Mouse (Mus musculus) gastrocnemius, postnatal 36 days (tissue): Measurements from ENCODE around the gene Slc9a5. TPM values are rescaled to one million over a fixed set of nuclear protein-coding genes. Genes with fewer than 3 reads are reported as not detected.

Source experiments
- DNase-seq, 2 experiments: peaks; one replicate each; pipeline ENCODE4 v3.0.0; 2022
- intact Hi-C: fragments of 180-260 bp; cut with DNase I; formaldehyde crosslinking; loops from one replicate; pipeline ENCODE4 v1.15.1; 2025
- total RNA-seq, 2 experiments: library from RNA; stranded (reverse); gene quantifications; 2 replicates each; pipeline ENCODE4 v1.2.3; 2021

Gene Slc9a5
- total RNA-seq, 2 experiments from 2014 or later: 0.59 to 0.91 TPM

- intact Hi-C loops: no loop called here
- DNase-seq: no peak
Measured at GRCm38 (mm10) chr8:105350186-105350585, 1.5 kb downstream of the Slc9a5 start.

- no peak for DNase-seq
- intact Hi-C loops: no loop called here
Measured at GRCm38 (mm10) chr8:105353583-105354135, 5.0 kb downstream of the Slc9a5 start.

DNA sequence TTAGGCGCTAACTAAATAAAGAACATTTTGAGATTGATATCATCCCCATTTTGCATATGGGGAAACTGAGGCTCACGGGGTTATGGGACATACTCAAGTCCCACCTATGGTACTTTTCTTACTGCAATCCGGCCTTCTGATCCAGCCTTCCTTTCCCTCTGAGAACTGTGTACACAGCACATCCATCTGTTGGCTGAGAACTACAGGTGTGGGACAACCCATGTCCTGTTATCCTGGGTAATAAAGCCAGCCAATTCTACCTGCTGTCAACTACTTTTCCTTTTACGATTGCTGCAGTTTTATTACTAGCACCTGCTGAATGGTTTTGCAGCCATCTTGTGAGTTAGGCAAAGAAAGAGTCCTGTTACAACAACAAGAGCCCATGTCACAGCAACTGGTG lies 5.9 kb downstream of the Slc9a5 start:
- intact Hi-C loops: no loop called here
- DNase-seq: no peak

DNA sequence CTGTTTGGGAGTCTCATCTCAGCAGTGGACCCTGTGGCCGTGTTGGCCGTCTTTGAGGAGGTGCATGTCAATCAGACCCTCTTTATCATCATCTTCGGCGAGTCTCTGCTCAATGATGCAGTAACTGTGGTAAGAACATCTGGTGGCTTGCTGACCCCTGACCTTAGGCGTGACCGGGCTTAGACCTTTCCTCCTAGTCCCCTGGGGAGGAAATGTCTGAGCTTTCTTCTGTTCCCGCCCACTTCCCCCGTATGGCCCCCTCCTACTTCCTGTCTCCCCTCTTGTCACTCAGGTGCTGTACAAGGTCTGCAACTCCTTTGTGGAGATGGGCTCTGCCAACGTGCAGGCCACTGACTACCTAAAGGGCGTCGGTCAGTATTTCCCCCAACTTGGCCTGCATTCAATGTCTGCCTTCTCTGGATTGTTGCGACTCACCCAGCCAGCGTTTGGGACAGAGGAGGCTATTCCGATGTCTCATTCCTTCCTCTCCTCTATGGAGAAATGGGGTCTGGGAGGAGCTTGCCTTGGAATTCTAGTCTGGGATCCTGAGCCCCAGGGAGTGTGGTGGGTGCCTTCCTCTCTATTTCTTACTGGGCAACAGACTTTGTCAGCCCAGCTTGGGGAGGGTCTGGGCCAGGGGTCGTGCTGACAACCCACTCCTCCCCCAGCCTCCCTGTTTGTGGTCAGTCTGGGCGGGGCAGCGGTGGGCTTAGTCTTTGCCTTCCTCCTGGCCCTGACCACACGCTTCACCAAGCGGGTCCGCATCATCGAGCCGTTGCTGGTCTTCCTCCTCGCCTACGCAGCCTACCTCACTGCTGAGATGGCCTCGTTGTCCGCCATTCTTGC lies 6.8 kb downstream of the Slc9a5 start:
- DNase-seq: no peak
- intact Hi-C loops: no loop called here

GRCm38 (mm10) chr8:105356681-105357080 lies 8.0 kb downstream of the Slc9a5 start:
- DNase-seq: no peak
- intact Hi-C loops: no loop called here

GRCm38 (mm10) chr8:105359208-105359607 lies 10.6 kb downstream of the Slc9a5 start:
- no peak for DNase-seq
- intact Hi-C loops: loop anchor here (2.0 kb wide), 1 partner anchor 38 kb away; no protein-coding TSS in a partner anchor

DNA sequence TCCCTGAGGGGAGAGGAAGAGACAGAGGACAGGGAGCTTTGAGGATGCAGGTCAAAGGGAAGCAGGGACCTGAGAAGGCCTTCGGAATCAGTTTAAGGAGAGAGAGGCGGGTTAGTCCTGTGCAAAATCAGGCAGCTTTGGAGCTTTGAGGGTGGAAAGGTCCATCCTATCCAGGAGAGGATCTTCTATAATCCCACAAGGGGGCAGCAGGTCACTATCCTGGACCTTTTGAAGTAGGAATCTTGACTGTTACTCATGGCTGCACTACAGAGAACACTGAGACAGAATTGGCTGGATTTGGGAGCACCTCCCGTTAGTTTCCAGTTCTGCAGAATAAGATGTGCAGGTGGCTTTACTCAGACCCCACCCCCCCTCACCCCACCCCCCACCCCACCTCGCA lies 11.0 kb downstream of the Slc9a5 start:
- no peak for DNase-seq
- intact Hi-C loops: loop anchor here (2.0 to 5.0 kb wide), 2 partner anchors 37 to 118 kb away; no protein-coding TSS in a partner anchor

DNA sequence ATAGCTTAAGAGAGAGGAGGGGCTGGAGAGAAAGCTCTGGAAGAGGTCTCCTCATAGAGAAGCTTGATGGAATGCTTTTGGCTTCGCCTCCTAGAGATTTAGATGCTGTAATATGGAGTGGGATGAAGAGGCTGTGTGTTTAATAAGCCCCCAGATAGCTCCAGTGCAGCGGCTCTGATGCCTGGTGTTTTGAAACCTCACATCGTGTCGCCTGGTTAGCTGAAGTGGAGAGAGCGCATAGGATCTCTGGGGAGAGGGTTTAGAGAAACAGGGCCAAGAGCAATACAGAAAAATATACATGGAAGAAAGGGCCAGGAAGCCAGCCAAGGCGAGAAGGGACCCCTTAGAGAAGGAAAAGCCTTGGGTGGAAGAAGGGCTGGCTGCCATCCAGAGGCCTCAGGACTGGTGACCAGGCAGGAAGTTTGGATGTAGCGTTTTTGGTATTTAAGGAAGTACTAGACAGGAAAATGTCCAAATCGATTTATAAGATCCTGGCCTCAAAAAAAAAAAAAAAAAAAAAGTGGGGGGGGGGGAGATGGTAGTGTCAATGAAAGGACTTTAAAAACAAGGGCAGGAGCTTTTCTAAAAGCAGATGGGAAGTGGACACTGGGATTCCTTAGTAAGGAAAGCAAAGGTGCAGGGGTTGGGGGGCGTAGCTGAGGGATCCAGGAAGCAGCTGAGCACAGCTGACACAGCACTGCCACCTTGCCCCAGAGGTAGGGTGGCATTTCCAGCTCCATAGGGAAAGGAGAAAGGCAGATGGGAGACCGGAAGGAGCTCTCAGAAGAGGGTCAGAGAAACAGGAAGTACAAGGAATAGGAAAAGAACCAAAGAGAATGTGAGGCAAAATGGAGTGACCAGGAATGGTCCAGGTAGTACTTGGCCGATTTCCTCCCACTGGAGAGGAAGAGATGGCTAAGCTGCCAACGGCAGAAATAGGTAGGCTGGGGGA lies 13.4 kb downstream of the Slc9a5 start:
- intact Hi-C loops: loop anchor here (5.0 kb wide), 1 partner anchor 115 kb away; no protein-coding TSS in a partner anchor
- DNase-seq: no peak

DNA sequence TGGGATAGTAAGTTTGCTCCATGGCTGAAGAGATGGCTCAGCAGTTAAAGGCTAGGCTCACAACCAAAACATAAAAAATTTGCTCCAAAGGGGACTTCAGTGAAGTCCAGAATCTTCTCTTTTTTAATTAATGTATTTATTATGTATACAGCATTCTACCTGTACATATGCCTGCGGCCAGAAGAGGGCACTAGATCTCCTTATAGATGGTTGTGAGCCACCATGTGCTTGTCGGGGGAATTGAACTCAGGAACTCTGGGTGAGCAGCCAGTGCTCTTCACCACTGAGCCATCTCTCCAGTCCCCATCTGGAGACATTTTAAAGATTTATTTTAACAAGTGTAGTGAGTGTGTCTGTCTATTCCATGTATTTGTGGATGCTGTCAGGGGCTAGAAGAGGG lies 18.5 kb downstream of the Slc9a5 start:
- DNase-seq: no peak
- intact Hi-C loops: no loop called here

- intact Hi-C loops: no loop called here
- DNase-seq: no peak
Measured at GRCm38 (mm10) chr8:105372473-105372872, 23.8 kb downstream of the Slc9a5 start.

GRCm38 (mm10) chr8:105373032-105373431 lies 24.4 kb downstream of the Slc9a5 start, which contains the start of gene Plekhg4:
Gene Plekhg4 (plus strand): TSS chr8:105373274.
- intact Hi-C loops: no loop called here
- DNase-seq: no peak

DNA sequence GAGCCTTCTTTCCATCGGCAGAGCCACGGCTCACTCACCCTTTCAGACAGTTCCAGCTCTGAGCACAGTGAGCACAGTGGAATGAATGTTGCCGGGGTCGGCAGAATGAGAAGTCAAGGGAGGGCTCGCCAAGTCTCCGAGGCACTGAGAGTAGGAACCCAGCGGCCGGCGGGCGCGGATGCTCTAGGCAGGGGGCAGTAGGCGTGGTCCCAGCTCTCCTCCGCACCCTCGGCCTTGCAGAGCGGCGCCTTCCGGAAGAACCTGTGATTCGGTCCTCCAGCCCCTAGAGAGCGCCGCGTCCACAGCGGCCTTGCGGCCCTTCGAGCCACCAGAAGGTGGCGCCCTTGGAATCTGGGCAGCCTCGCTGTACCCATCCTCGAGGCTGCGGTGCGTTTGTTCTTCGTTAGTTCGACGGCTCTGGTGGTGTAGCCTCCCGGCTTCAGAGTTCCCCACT lies 25.9 kb downstream of the Slc9a5 start:
- DNase-seq: no peak
- intact Hi-C loops: no loop called here

DNA sequence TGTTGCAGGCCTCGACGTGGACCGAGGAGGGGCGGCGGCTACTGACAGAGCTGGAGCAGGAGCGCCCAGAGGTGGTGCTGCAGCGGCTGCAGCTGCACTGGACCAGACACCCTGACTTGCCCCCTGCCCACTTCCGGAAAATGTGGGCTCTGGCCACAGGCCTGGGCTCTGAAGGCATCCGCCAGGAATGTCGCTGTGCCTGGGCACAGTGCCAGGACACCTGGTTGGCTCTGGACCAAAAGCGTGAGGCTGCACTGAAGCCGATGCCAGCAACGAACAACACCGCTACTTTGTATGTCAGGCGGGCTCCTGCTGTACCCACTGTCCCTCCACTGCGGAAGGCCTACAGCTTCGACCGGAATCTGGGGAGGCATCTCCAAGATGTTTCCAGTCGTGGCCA lies 30.0 kb downstream of the Slc9a5 start:
- DNase-seq: no peak
- intact Hi-C loops: no loop called here

- peak in 1 of 2 experiments; percentile 12 for DNase-seq
- intact Hi-C loops: no loop called here
Measured at GRCm38 (mm10) chr8:105380308-105380707, 31.7 kb downstream of the Slc9a5 start.

GRCm38 (mm10) chr8:105384070-105384469 lies 35.4 kb downstream of the Slc9a5 start:
- no peak for DNase-seq
- intact Hi-C loops: no loop called here

GRCm38 (mm10) chr8:105387151-105387550 lies 38.5 kb downstream of the Slc9a5 start:
- DNase-seq: no peak
- intact Hi-C loops: no loop called here

DNA sequence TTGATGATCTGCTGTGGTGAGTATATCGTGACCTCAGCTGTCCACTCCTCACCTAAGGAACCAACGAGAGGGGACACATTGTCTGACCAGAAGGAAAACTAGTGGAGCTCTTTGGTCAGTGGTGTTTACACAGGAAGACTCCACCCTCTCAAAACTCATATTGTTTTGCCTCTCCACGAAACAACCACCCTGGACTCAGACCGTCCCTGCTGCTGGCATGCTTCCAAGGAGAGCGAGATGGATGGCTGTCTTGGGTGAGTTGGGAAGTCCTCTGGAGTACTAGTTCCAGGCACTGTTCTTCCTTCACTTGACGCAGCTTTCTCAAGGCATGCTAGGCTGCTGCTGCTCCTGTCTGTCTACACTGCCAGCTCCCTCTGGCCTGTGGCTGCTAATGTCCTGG lies 40.5 kb downstream of the Slc9a5 start:
- intact Hi-C loops: no loop called here
- no peak for DNase-seq

GRCm38 (mm10) chr8:105393089-105393787 lies 44.6 kb downstream of the Slc9a5 start:
- no peak for DNase-seq
- intact Hi-C loops: no loop called here

DNA sequence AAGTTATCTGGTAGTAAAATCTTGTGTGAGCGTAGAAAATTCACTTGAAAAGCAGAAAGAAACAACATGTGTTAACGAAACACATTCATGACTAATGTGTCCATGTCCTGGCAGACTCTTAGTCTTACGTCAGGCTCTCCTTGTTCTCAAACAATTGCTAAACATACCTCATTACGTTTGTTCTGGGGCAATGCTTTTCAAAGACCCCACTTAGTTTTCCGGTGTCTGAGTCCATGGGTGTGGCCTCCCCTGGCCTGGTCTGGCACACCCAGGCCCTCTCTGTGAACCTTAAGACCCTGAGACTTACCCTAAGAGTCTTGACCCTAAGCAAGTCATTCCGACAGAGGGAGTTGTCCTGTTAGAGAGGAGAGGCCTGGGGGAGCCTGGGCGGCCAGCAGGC lies 45.3 kb downstream of the Slc9a5 start:
- no peak for DNase-seq
- intact Hi-C loops: no loop called here

GRCm38 (mm10) chr8:105397747-105398146 lies 49.1 kb downstream of the Slc9a5 start:
- intact Hi-C loops: loop anchor here (2.0 kb wide), 1 partner anchor 39 kb away; no protein-coding TSS in a partner anchor
- no peak for DNase-seq
